Mouse (Mus musculus): ENCODE measurements around the gene Epb41l1.

The Epb41l1 gene

GRCm38 (mm10) chr2:156425618-156426017 is 4.9 kb downstream of the Epb41l1 start:
- no peak for DNase-seq (ENCODE audit: low spot score in 2 of 2)

- DNase-seq (ENCODE audit: low spot score in 2 of 2): no peak
These were observed 5.4 kb downstream of the Epb41l1 start for GRCm38 (mm10) chr2:156426151-156426550.

- DNase-seq (ENCODE audit: low spot score in 2 of 2): no peak
These were observed 9.1 kb downstream of the Epb41l1 start for GRCm38 (mm10) chr2:156429836-156430235.

- DNase-seq (ENCODE audit: low spot score in 2 of 2): no peak
These were observed 9.6 kb downstream of the Epb41l1 start for GRCm38 (mm10) chr2:156430326-156430725.

- no peak for DNase-seq (ENCODE audit: low spot score in 2 of 2)
These were observed 10.7 kb downstream of the Epb41l1 start for GRCm38 (mm10) chr2:156431409-156431808.

- no peak for DNase-seq (ENCODE audit: low spot score in 2 of 2)
These were observed 11.4 kb downstream of the Epb41l1 start for GRCm38 (mm10) chr2:156432086-156432485.

- DNase-seq (ENCODE audit: low spot score in 2 of 2): no peak
These were observed 12.5 kb downstream of the Epb41l1 start for GRCm38 (mm10) chr2:156432874-156433868.

- no peak for DNase-seq (ENCODE audit: low spot score in 2 of 2)
These were observed 16.9 kb downstream of the Epb41l1 start for GRCm38 (mm10) chr2:156437637-156438036.

GRCm38 (mm10) chr2:156439666-156440462 is 19.2 kb downstream of the Epb41l1 start:
- no peak for DNase-seq (ENCODE audit: low spot score in 2 of 2)

GRCm38 (mm10) chr2:156441909-156442308 is 21.2 kb downstream of the Epb41l1 start:
- DNase-seq (ENCODE audit: low spot score in 2 of 2): no peak

- DNase-seq (ENCODE audit: low spot score in 2 of 2): no peak
These were observed 22.6 kb downstream of the Epb41l1 start for GRCm38 (mm10) chr2:156443323-156443722.

GRCm38 (mm10) chr2:156446489-156447035 is 25.9 kb downstream of the Epb41l1 start:
- DNase-seq (ENCODE audit: low spot score in 2 of 2): peak in 1 of 2 experiments; percentile 63

- peak; percentile 75 to 88 for DNase-seq (ENCODE audit: low spot score in 2 of 2)
These were observed 26.9 kb downstream of the Epb41l1 start for GRCm38 (mm10) chr2:156447413-156448295.

GRCm38 (mm10) chr2:156451225-156452148 is 30.8 kb downstream of the Epb41l1 start:
- DNase-seq (ENCODE audit: low spot score in 2 of 2): no peak

GRCm38 (mm10) chr2:156452149-156452536 is 31.4 kb downstream of the Epb41l1 start:
- no peak for DNase-seq (ENCODE audit: low spot score in 2 of 2)

- DNase-seq (ENCODE audit: low spot score in 2 of 2): no peak
These were observed 33.1 kb downstream of the Epb41l1 start for GRCm38 (mm10) chr2:156453822-156454221.

- no peak for DNase-seq (ENCODE audit: low spot score in 2 of 2)
These were observed 34.9 kb downstream of the Epb41l1 start for GRCm38 (mm10) chr2:156455508-156456108.

- peak in 1 of 2 experiments; percentile 33 for DNase-seq (ENCODE audit: low spot score in 2 of 2)
These were observed 36.0 kb downstream of the Epb41l1 start for GRCm38 (mm10) chr2:156456386-156457342.

Data from urinary bladder, adult 18-20 months (tissue).